Mouse (Mus musculus) CH12.LX (cell line): ENCODE measurements around the gene Uqcrh.

Source experiments
- CTCF ChIP-seq, 2 experiments: IDR thresholded peaks in 1 of 2; conservative IDR thresholded peaks in 1 of 2; 2 replicates each; pipeline ENCODE4 v1.5.1; 2011 to 2012; ENCODE audit warnings: low read depth in 2 of 2, low read length in 2 of 2, improper control_type of control experiment in 1 of 2, inconsistent platforms in 1 of 2, mild to moderate bottlenecking in 1 of 2, moderate library complexity in 1 of 2
- MAZ ChIP-seq: IDR thresholded peaks from 2 replicates; pipeline ENCODE4 v1.6.1; 2012; ENCODE audit warnings: low read depth, mild to moderate bottlenecking, inconsistent platforms, low read length, improper control_type of control experiment, moderate library complexity
- SIN3A ChIP-seq: IDR thresholded peaks from 2 replicates; pipeline ENCODE4 v1.6.1; 2012; ENCODE audit warnings: low read length, improper control_type of control experiment, inconsistent platforms
- SMC3 ChIP-seq: IDR thresholded peaks from 2 replicates; pipeline ENCODE4 v1.6.1; 2011; ENCODE audit warnings: low read depth, low read length, improper control_type of control experiment

GRCm38 (mm10) chr4:116046604-116047003, 28.3 kb downstream of the Uqcrh start:
- TF ChIP-seq CTCF (conservative IDR thresholded peaks at IDR 0.05 in 1 of 2, IDR thresholded peaks at IDR 0.05 in 1 of 2; ENCODE audit: low read depth in 2 of 2, low read length in 2 of 2), result no peak
- TF ChIP-seq MAZ, result no peak
- TF ChIP-seq SIN3A, result no peak
- no peak for TF ChIP-seq SMC3
